Mouse (Mus musculus) kidney, adult 2 months (tissue): ENCODE results near the gene Tsga10ip.

ENCODE experiments used
- CTCF ChIP-seq: fragments of 200-500 bp; conservative IDR thresholded peaks from 2 replicates; pipeline ENCODE4 v1.5.1; 2011; ENCODE audit warnings: low read depth, mild to moderate bottlenecking, control low read depth, low read length, moderate library complexity, mixed read lengths; ENCODE audit not compliant: insufficient read depth, insufficient read length
- POLR2A ChIP-seq: fragments of 200-500 bp; IDR thresholded peaks from one replicate; pipeline ENCODE4 v1.6.1; 2011; ENCODE audit warnings: low read depth, low read length, control low read depth

DNA sequence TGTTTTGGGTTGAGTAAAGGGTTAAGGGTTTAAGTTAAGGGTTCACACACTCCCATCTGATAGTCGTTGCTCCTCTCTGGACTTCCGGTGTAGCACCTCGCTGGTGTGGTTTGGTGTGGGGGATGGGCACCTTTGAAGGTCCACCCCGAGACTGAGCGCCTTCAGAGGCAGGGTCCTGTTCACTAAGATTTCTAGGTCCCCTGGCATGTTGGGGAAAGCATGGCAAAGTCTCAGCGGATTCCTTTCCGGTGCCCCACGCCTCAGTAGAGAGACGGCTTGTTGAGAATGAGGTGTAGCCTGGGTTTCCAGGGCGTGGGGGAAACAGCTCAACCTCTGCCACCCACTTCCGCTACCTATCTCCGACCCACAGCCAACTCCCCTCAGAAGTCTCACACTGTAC lies 12.7 kb downstream of the Tsga10ip start:
- TF ChIP-seq POLR2A (no peak), CTCF (no peak)
